Mouse (Mus musculus) E14TG2a.4 (cell line): ENCODE data around the gene Syn3.

ENCODE experiments used
- CTCF ChIP-seq: conservative IDR thresholded peaks from 2 replicates; pipeline ENCODE4 v1.5.1; 2014; ENCODE audit warnings: low read length
- POU5F1 ChIP-seq: IDR thresholded peaks from 2 replicates; pipeline ENCODE4 v1.6.1; 2014; ENCODE audit warnings: low read length, borderline replicate concordance

DNA sequence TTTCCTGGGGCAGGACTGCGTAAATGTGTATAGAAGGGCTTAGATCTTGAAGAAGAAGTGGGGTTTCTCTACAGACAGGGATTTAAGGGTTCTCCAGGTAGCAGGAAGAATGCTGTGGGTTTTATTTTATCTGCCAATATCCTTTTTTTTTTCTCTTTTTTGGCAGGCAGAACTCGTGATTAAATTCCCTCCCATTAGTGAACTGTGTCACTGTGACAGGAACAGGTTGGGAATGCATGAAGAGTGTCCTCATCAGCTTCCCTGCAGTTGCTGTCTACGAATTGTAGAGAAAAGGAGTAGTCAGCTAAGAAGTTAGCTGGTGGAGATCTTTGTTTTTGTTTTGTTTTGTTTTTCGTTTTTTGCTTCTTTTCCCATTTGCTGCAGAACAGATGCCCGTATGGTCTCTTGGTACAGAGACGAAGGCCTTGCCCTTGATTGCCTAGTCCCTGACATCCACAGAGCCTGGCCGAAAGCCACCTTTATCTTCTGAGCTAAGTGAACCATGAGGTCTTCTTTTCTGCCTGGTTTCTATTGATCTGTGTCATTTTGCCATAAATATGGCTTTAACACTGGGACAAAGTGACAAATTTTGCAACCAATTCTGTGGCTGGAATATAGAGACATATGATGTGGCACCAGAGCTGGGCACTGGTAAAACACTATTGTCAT is 140.3 kb downstream of the Syn3 start:
- TF ChIP-seq CTCF = no peak
- no peak for TF ChIP-seq POU5F1
